In the genomic region with DNA sequence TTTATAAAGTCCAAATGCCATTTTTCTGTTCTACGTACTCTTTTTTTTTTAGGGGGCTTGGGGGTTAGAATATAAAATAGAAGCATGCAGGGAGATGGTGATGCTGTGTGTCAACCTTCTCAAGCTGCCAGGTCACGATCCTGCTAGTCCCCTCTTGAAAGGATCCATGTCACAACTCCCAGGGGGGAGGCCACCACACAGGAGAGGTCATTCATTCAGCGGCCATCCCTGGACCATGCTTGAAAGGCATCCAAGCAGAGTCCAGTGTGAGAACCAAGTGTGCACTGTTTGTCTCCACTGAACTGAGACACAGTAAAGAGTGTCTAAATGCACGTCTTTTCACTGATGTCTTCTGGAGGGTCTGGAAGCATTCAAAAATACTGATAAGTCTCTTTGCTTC, we compare ENCODE assay signal across 12 mouse cellular contexts.
"Had no signal": no experiment of that assay in that cellular context is flagged by ENCODE, and none has a peak within 500 bp of the region (broad histone marks: within the 10 kb centered on the region; RNA-seq: fewer than 3 reads in every experiment).

No protein-coding gene starts in this region.

- H3K9ac ChIP-seq: limb, embryonic 15.5 days; liver, embryonic 12.5 days; lung, embryonic 14.5 days; midbrain, embryonic 12.5 days had no signal

- ATAC-seq: liver, embryonic 12.5 days had no signal

- H3K27me3 ChIP-seq: limb, embryonic 15.5 days; liver, embryonic 12.5 days; midbrain, embryonic 12.5 days had no signal

- H3K9me3 ChIP-seq: limb, embryonic 15.5 days; midbrain, embryonic 12.5 days had no signal

- H3K4me1 ChIP-seq: limb, embryonic 15.5 days; liver, embryonic 12.5 days; midbrain, embryonic 12.5 days had no signal

- H3K27ac ChIP-seq: limb, embryonic 15.5 days; liver, embryonic 12.5 days; midbrain, embryonic 12.5 days; stomach, postnatal 0 days had no signal

- H3K4me3 ChIP-seq: limb, embryonic 15.5 days; liver, embryonic 12.5 days; midbrain, embryonic 12.5 days had no signal

- H3K4me2 ChIP-seq: limb, embryonic 15.5 days; liver, embryonic 12.5 days; lung, embryonic 14.5 days; midbrain, embryonic 12.5 days had no signal

- DNase-seq: kidney, adult 18-20 months; kidney, postnatal 10 days; lung, embryonic 14.5 days; lung, postnatal 10 days; lung, postnatal 4 days; right cerebral cortex, adult 18-20 months; right cerebral cortex, postnatal 25 days; thymus, postnatal 4 days had no signal

- H3K36me3 ChIP-seq: limb, embryonic 15.5 days; liver, embryonic 12.5 days; midbrain, embryonic 12.5 days had no signal
